Mouse (Mus musculus): Measurements from ENCODE around the gene Pqlc3.

GRCm38 (mm10) chr12:17011100-17011870 is 11.1 kb upstream of the Pqlc3 start, which contains the start of gene 2410004P03Rik:
- TF ChIP-seq POLR2A (IDR thresholded peaks at IDR 0.05; ENCODE audit: control insufficient read depth in 1 of 2, insufficient read depth in 1 of 2, low read depth in 1 of 2, low read length in 2 of 2, poor library complexity in 1 of 2): no peak
- no peak for TF ChIP-seq GATA1 (IDR thresholded peaks at IDR 0.05; ENCODE audit: low read depth, low read length)
- no peak for TF ChIP-seq BHLHE40 (IDR thresholded peaks at IDR 0.05; ENCODE audit: borderline replicate concordance, low read depth, low read length)
- peak; percentile 46 to 75 (median 63) for TF ChIP-seq CTCF (IDR thresholded peaks at IDR 0.05 in 2 of 3, conservative IDR thresholded peaks at IDR 0.05 in 1 of 3; ENCODE audit: control insufficient read depth in 1 of 3, insufficient read depth in 1 of 3, low read depth in 2 of 3, low read length in 3 of 3, poor library complexity in 1 of 3, severe bottlenecking in 1 of 3)
- TF ChIP-seq TAL1 (IDR thresholded peaks at IDR 0.05; ENCODE audit: low read length): no peak
- TF ChIP-seq MAFK (IDR thresholded peaks at IDR 0.05; ENCODE audit: borderline replicate concordance, low read depth, low read length): no peak
- no peak for TF ChIP-seq RCOR1 (IDR thresholded peaks at IDR 0.05; ENCODE audit: low read depth, low read length)
- TF ChIP-seq ZKSCAN1 (IDR thresholded peaks at IDR 0.05; ENCODE audit: low read depth, low read length): no peak
- no peak for TF ChIP-seq NELFE (IDR thresholded peaks at IDR 0.05; ENCODE audit: low read depth, low read length)
- TF ChIP-seq EP300 (IDR thresholded peaks at IDR 0.05; ENCODE audit: low read depth in 1 of 2, low read length in 2 of 2): no peak
- TF ChIP-seq USF1 (IDR thresholded peaks at IDR 0.05; ENCODE audit: low read depth, low read length): no peak
- no peak for TF ChIP-seq MYC (IDR thresholded peaks at IDR 0.05; ENCODE audit: low read depth, low read length)
- TF ChIP-seq POLR2AphosphoS5 (IDR thresholded peaks at IDR 0.05; ENCODE audit: borderline replicate concordance, low read depth, low read length): no peak

Data from MEL (cell line).